Mouse (Mus musculus): ENCODE data around the gene Fut9. TPM values are rescaled to one million over a fixed set of nuclear protein-coding genes. Genes with fewer than 3 reads are reported as not detected.

Fut9 gene
- 10 to 100 TPM; 70.6 to 88.9 (median 78.3) TPM for total RNA-seq (2022)

DNA sequence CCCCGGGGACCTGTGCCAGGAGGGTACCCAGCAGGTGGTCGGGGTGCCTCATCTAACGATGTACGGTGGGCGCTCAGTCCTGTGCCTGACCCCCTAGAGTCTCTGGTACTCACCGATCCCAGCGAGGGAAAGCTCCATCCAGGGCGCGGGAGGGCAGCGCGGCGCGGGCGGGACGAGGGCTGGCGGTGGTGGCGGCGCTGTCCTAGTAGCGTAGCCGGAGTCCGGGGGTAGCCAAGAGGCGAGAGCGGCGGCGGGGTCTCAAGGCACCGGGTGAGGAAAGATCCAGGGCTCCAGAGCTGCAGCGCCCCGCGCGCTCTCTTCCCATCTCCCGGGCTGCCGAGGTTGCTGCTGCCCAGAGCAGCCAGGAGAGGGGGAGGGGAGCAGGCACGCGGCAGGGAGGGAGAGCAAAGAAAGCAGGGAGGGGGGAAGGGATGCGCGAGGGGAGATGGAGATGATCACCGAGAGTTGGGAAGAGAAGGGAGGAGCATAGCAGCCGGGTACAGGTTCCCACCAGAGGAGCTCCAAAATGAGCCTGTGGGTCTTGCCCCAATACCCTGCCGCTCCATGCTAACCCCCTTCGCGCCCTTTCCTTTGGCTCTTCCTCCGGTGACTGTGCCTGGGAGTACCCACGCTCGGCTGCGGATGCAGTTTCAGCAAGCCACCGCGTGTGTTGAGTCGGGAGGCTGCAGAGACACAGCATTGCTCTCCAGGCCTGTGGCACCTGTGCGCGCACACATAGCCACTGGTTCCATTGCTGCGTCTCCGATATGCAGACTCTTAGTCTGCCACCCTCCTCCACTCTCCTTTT lies at the start of gene Fut9:
Gene Fut9, minus strand, starts transcription at position 769 of the 808 bp plus-strand sequence.
- peak; percentile 74 to 77 for DNase-seq (ENCODE audit: low spot score in 2 of 2)

DNA sequence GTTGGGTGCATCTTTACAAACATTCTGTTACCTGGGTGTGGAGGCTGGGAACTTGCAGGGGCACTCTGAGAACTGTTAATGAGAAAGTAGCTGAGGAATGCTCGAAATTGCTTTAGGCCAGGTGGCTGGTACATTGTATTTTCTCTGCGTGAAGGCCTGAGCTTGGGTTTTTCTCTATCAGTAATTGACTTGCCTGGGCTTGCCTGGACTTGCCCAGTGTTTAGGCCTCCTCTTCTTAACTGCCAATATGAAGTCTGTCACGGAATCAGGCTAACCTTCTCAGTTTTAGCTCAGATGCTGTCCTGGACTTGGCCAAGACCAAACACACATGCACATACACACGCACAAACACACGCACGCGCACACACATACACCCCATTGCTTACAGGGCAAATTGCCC lies 15.7 kb upstream of the Fut9 start:
- DNase-seq (ENCODE audit: low spot score in 2 of 2) = no peak

DNA sequence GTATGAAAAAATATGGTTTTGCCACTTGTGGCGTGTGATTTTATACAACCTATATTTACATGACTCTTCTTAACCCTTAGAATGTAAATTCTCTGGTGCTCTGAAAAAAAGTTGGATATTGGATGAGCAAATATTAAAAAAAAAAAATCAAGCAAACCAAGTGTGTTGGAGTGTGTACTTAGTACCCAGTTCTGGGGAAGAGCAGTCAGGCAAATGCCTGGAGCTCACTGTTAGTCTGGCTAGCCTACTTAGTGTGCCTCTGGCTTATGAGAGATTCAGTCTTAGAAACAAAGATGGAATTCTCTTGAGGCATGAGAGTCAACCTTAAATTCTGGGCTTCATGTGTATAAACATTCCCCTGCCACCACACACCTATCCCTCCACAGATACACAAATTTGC lies 13.3 kb upstream of the Fut9 start:
- no peak for DNase-seq (ENCODE audit: low spot score in 2 of 2)

DNA sequence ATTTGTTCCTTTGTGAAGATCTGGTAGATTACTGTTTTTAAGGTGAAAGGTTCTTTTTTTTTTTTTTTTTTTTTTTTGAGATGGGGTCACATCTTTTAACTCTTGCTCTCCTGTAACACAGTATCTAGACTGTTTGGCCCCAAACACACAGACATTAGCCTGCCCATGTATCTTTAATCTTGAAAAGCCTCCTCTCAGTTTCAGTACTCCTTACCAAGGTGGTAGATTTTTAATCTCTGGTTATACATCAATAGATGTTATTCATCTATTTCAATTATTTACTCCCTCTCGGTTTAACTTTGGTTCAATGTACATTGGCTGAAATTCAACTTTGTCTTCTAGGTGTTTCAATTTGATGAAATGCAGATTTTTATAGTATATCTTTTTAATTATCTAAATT lies 10.0 kb upstream of the Fut9 start:
- no peak for DNase-seq (ENCODE audit: low spot score in 2 of 2)

DNA sequence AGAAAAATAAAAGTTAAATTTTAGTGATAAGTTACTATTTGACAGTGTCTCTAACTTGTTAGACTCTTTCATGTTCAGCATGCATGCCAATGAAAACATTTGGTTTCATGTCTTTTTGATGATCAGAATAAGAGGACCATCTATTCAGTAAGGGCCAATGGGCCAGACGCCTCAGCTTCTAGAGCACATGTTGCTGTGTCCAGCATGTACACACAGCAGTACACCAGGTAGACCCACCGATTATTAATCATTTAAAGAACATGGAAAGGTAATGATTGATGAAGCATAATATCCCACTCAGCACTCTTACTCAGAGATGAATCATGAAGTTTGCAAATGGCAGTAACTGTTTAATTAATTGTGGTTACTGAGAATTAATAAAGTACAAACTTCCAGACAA lies 1.7 kb upstream of the Fut9 start:
- no peak for DNase-seq (ENCODE audit: low spot score in 2 of 2)

DNA sequence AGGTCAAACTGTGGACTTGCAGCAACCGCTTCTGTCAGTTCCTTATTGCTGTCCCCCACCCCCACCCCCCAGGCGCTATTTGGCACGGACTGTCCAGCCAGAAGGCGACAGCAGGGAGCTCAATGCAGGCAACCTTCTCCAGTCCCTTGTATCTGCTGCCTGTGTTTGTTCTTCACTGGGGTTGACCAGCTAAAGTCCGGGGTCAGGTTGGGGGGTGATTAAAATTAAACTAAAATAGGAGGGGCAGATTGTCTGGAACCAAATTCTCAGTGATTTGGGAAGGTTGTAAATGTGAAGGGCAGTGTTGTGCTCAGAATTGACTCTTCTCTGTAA lies 206 bp upstream of the Fut9 start:
- no peak for DNase-seq (ENCODE audit: low spot score in 2 of 2)

DNA sequence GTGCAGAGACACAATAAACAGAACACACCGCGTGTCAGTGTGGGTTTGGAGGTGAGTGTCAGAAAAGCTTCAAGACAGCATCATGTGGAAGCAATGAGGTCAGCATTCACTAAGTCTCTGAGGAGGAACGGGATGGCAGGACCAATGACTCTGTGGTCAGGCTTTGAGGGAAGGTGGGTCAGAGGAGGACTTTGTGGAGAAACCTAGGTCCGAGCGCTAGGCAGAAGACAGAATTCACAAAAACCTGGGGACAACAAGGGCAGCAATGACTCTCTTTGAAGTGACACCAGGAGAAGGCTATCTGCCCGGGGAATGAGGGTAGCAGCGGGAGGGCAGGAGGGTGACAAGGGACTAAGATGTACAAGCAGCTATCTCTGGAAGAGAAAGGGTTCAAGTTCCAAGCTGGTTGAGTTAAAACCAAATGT lies 981 bp downstream of the Fut9 start:
- DNase-seq (ENCODE audit: low spot score in 2 of 2) = peak in 1 of 2 experiments; percentile 25

DNA sequence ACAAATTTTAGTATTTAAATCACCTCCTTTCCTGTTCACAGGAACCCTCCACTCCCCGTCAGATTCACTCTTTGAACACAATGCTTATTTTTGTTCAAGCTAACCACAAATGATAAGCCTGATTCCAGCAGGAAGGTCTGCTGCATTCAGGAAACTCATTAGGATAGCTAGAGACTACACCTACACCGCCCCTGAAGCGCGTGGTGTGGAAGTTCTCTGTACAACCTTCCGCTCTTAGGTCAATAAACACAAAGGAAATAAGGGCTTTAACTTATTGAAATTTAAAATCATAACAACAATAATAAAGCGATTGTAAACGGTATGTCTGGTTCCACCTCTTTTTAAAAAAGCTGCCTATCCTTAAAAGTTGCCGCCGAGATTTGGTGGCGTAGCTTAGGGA lies 1.6 kb downstream of the Fut9 start:
- DNase-seq (ENCODE audit: low spot score in 2 of 2) = no peak

DNA sequence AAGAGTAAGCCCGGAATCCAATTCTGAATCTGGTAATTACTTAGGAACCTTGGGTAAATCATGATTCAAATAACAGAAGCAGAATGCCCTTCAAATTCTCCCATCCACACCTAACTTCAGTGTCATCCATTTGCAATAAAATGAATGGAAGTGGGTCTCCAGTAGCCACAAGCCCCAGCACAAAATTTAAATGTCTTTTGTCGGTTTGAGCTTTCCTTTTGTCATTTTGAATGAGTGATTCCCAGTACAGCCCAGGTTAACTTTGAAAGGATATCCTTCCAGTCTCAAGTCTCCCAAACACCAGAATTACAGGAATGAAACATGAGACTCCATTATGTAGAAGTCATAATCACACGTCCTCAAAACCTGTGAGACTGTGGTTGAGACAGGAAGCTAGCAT lies 3.9 kb downstream of the Fut9 start:
- no peak for DNase-seq (ENCODE audit: low spot score in 2 of 2)

DNA sequence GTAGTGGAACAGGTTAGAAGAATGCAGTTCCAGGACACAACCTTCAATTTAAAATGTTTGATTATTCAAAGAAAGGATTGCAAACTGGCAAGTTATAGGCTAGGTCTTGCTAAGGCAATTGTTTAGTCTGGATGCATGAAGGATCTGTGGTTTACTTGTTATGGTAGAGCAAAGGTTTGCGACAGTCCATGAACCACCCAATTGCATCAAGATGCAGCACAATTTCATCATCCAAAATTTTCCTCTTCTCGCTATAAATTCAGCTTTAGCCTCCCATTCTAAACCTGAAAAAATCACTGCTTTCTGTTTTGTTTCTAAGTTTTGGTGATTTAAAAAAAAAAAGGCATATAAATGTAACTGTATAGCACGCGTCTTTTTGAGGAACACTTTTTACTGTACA lies 14.8 kb downstream of the Fut9 start:
- DNase-seq (ENCODE audit: low spot score in 2 of 2) = no peak

DNA sequence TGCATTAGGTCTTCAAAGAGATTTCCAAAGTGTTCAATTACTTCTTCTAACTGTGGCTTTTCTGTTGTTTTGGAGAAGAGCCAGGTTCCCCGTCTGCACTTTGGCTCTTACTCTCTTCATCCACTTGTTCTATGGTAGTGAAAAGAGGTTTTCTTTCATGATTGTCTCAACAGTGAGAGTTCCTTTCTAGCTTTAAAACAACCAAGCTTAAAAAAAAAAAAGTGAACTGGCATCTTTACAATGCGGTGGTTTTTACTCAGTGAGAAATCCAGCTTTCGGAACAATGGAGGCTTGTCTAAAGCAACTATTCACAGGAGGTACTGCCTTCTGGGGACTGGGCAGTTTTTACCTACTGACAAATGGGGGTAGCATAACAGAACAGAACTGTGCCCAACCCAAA lies 31.4 kb downstream of the Fut9 start:
- DNase-seq (ENCODE audit: low spot score in 2 of 2) = no peak

DNA sequence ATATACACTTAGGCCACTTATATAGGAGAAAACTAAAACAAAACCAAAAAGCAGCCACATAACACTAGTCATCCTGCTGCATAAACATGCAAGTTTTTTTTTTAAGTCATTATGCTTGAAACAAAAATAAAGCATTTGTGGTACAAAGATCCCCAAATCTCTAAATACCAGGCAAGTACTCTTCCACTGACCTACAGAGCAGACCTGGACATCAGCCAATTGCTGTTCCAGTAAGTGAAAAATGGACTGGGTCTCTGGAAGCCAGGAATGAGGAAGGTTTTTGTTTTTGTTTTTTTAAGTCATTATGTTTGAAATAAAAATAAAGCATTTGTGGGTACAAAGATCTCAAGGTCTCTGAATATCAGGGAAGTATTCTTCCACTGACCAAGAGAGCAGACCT lies 37.0 kb downstream of the Fut9 start:
- DNase-seq (ENCODE audit: low spot score in 2 of 2) = no peak

DNA sequence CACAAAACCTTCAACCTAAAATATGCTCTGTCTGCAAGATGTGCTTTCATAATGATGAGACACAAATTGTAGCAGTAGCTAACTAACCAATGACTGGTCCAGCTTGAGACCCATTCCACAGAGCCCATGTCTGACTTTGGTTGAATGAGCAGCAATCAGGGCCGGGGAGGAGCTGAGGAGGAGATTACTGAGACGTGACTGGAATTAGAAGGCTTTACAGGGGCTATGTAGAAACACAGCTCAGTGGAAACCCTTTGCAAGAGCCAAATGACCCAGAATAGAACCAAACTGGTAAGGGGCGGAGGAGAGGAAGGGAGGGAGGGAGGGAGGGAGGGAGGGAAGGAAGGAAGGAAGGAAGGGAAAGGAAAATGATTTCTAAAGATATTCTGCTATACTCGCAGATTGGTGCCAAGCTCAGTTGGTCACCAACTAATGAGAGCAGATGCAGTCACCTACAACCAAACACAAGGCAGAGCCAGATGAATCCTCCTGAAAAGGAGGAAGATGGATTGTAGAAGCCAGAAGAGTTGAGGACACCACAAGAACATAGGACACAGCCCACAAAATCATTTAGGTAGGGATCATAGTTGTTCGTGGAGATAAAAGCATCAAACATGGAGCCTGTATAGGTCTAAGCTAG lies 42.0 kb downstream of the Fut9 start:
- DNase-seq (ENCODE audit: low spot score in 2 of 2) = no peak

DNA sequence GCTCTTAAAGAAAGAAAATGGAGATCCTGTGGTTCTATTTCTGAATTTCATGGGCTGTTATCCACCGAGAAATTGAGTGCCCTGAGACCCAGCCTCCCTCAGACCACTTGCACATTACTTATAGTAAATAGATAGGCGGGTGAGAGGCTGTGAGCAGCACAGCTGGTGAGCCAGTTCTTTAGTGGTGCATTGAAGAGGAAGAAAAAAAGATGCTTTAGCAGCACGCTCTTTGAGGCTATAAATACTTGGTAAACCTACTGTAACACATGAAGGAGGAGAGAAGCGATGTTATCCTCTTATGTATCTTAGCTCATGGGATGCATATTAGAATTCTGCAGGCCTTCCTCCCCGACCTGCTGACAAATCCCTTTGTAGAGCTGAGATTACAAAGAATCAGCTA lies 58.5 kb downstream of the Fut9 start:
- peak in 1 of 2 experiments; percentile 27 for DNase-seq (ENCODE audit: low spot score in 2 of 2)

DNA sequence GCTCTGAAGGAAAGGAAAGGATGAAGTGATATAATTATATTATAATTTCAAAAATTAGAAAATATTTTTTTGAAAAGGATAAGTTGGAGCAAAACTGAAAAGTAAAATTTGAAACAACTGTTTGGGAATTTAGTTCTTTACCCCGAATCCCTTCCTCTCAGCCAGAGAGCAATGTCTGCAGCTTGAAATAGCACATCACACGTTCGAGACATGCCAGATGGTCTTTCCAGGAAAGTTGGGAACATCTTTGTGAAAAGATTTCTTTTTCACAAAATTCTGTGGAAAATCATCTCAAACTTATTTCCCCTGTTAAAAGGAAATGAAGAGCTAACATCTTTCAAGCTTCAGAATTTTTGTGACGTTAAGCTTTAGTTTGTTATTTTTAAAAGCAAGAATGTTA lies 61.3 kb downstream of the Fut9 start:
- DNase-seq (ENCODE audit: low spot score in 2 of 2) = peak in 1 of 2 experiments; percentile 25

DNA sequence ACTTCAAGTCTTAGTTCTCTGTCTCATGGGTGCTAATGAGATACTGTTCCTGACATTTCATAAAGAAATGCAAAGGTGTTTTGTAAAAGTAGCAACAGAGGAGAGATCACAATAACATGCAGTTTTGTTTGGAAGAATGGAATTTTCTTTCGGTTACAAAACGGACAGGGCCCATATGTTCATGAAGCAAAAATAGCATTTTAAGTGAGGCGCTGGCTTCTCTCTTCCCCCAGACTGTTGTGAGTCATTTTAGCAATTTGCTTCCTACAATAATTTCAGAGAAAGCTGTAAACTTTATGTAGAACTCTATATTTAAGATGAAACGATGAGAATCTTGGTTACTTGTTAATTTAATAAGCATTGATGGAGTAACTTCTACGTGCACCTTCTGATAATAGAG lies 78.5 kb downstream of the Fut9 start:
- DNase-seq (ENCODE audit: low spot score in 2 of 2) = peak in 1 of 2 experiments; percentile 57

DNA sequence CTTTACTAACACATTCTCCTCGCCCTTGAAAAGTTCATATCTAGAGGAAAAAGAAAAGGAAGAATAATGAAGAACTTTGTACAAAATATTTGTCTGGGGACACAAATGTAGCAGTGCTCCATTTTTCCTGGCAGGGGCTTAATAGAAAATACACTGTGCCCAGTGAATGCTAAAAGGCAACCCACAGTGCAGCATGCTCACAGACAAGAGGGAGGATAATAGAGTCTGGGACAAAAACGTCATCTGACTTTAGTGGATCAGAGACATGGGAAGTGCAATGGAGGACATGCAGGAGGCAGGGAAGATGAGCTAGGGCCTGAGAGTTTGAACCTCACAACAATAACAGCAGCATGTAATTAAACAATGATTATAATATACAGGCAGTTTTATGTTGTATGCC lies 86.1 kb downstream of the Fut9 start:
- no peak for DNase-seq (ENCODE audit: low spot score in 2 of 2)

DNA sequence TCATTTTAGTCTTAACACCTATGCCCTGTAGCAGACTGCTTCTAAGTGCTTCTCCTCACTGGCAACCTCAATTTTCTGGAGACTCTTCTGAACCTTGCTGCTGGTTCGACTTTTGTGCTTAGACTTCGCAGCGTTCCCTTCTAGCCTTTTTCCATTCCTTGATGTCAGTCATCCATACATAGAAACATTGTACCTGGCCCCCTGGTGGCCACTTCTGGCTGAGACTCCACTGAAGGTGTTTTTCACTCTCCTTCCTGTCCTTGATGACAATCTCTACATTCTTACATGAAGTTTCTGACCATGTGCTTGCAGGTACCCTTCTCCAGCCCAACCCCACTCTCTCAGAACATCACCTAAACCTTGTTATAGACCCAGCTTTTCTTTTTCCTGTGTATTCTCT lies 115.1 kb downstream of the Fut9 start:
- DNase-seq (ENCODE audit: low spot score in 2 of 2) = no peak

DNA sequence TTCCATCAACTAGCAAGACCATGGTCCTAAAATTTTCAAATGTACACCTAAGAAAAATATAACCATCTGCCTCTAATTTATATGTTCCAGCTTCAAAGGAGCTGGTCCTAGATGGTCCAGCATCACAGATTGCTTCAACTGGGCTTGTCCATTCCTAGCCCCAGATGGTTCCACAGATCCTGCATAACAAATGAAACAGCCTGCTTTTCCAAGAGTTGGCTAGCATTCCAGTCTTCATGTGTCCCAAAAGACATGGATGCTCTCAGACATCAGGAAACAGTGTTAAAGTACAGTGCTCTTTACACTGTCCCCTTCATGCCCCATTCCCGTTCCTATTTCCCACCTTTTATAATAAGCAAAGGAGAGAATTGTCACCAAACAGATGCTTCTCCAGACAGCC lies 135.8 kb downstream of the Fut9 start:
- no peak for DNase-seq (ENCODE audit: low spot score in 2 of 2)

DNA sequence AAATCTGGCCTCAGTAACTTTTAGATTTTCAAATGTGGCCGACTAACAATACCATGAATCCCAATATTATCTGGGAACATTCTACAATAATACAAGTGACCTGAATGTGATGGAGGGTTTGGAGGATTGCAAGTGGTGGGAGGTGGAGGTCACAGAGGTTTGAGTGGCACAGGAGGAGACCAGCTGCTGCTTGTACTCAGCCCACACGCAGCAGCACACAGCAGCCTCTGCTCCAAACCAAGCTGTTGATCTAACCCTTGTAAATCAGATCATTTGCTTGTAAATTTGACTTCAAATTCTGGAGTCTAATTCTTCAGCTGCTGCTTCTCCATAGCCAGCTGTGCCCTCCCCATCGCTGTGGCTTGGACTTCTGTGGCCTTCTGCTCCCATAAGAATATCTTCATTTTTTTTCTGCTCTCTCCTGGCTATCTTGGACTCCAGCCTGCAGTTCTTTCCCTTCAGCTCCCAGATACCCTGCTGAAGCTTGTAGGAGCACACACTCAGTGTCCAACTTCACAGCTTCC lies 138.8 kb downstream of the Fut9 start:
- DNase-seq (ENCODE audit: low spot score in 2 of 2) = no peak

DNA sequence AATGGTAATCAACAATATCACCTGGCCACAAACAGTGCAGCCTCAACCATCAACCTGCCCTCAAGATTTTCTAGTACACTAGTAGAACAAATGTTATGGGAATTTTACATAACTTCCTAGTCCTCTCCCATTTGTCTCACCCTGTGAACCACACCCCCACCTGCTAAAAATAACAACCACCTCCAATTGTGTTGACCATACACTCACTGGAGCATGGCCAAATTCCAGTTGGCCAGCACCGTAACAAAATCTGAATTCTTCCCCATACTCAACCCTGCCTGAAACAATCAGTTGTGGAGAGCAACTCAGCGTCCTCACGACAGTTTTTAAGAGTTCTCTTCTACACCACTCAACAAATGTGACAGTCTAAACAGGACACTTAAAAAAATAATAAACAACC lies 141.3 kb downstream of the Fut9 start:
- DNase-seq (ENCODE audit: low spot score in 2 of 2) = no peak

DNA sequence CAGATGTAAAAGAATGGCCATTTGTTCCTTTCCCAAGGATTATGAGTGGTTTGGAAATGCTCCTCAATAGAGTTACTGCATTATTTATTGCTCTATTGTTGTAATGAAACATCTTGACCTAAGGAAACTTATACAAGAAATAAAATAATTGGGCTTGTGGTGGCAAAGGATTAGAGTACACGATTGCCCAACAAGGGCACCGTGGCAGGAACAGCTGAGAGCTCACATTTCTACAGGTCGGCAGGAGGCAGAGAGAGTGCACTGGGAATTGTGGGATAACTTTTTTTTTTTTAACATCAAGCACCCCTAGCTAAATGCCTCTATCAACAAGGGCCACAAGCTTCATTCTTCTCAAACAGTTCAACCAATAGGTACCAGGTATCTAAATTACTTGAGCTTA lies 148.1 kb downstream of the Fut9 start:
- DNase-seq (ENCODE audit: low spot score in 2 of 2) = no peak

DNA sequence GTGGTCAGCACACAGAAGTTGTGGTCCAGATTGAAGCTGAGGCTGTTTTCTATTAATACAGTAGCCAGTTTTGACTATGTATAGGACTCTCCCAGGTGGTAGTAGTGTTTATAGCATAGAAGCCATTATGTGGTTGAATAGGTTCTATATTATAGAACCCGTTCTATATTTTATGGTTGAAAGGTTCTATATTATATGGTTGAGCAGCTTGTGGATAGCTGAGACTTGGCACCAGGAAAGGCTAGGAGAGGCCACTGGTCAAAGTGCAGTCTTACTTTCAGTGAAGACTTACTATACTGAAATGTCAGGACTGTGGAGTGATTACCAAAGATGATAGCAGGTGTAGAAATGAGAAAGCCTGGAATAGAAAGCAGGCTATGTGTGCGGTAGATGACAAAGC lies 151.9 kb downstream of the Fut9 start:
- DNase-seq (ENCODE audit: low spot score in 2 of 2) = no peak
